Mouse (Mus musculus) right cerebral cortex, postnatal 4 days (tissue): ENCODE data around the gene Surf4.
"Not testable (repeated sequence)": the region's sequence is repeated elsewhere in the genome, so short reads cannot be mapped to it uniquely, and the experiment has no call there.

ENCODE experiments used
- DNase-seq: peaks from one replicate; pipeline ENCODE4 v3.0.0-alpha.2; 2022

Surf4 gene

GRCm38 (mm10) chr2:26901834-26902400 is 31.8 kb downstream of the Surf4 start:
- DNase-seq: no peak

GRCm38 (mm10) chr2:26900731-26901130 is 33.0 kb downstream of the Surf4 start:
- no peak for DNase-seq

GRCm38 (mm10) chr2:26895898-26896297 is 37.8 kb downstream of the Surf4 start:
- no peak for DNase-seq

GRCm38 (mm10) chr2:26886170-26886569 is 47.6 kb downstream of the Surf4 start:
- not testable (repeated sequence) for DNase-seq

- DNase-seq: not testable (repeated sequence)
These were observed 48.2 kb downstream of the Surf4 start for GRCm38 (mm10) chr2:26885541-26885940.

GRCm38 (mm10) chr2:26878571-26878970 is 55.2 kb downstream of the Surf4 start:
- no peak for DNase-seq

GRCm38 (mm10) chr2:26870666-26871065 is 63.1 kb downstream of the Surf4 start:
- DNase-seq: no peak
